Mouse (Mus musculus) CH12.LX (cell line): ENCODE results near the gene Cggbp1. TPM values are rescaled to one million over a fixed set of nuclear protein-coding genes. Genes with fewer than 3 reads are reported as not detected.

Experiments used
- DNase-seq: peaks from one replicate; pipeline ENCODE4 v3.0.0-alpha.2; 2013; ENCODE audit errors: extremely low read depth
- H3K27ac ChIP-seq: 2 replicates; pipeline ENCODE4 v1.5.1; 2012; ENCODE audit warnings: low read depth, mild to moderate bottlenecking, control low read depth, moderate library complexity; ENCODE audit not compliant: insufficient read depth
- H3K27me3 ChIP-seq: replicated peaks from 2 replicates; pipeline ENCODE3; 2012; ENCODE audit warnings: inconsistent platforms
- H3K36me3 ChIP-seq, 2 experiments: replicated peaks in 1 of 2; 2 replicates each; pipeline versions ENCODE3 to v1.6.1; 2012; ENCODE audit warnings: inconsistent platforms in 1 of 2, low read length in 1 of 2, mild to moderate bottlenecking in 1 of 2, mixed read lengths in 1 of 2, moderate library complexity in 1 of 2; ENCODE audit not compliant: control insufficient read depth in 1 of 2, insufficient read depth in 1 of 2
- H3K4me1 ChIP-seq, 2 experiments: 2 replicates each; pipeline ENCODE4 v1.6.1; 2012; ENCODE audit warnings: inconsistent platforms in 1 of 2, moderate library complexity in 1 of 2; ENCODE audit not compliant: insufficient read depth in 2 of 2, control insufficient read depth in 1 of 2
- H3K4me2 ChIP-seq: 2 replicates; pipeline ENCODE4 v1.6.1; 2012; ENCODE audit warnings: low read depth, mild to moderate bottlenecking, control low read depth; ENCODE audit not compliant: poor library complexity, insufficient read depth, severe bottlenecking
- H3K4me3 ChIP-seq, 3 experiments: fragments of 150-350 bp in 1 of 3; sonication (generic) in 1 of 3; replicated peaks in 1 of 3; 2 replicates each; pipeline versions ENCODE3 to v1.5.1; 2011 to 2012; ENCODE audit warnings: low read depth in 2 of 3, low read length in 2 of 3, mild to moderate bottlenecking in 2 of 3, moderate library complexity in 2 of 3, control low read depth in 1 of 3, improper control_type of control experiment in 1 of 3, inconsistent platforms in 1 of 3, mixed read lengths in 1 of 3; ENCODE audit not compliant: poor library complexity in 1 of 3
- H3K79me2 ChIP-seq: replicated peaks from 2 replicates; pipeline ENCODE4 v1.6.1; 2012; ENCODE audit warnings: mild to moderate bottlenecking, moderate library complexity; ENCODE audit not compliant: control insufficient read depth, poor library complexity, insufficient read depth, severe bottlenecking; ENCODE audit errors: extremely low read depth
- H3K9ac ChIP-seq: 2 replicates; pipeline ENCODE4 v1.6.1; 2012; ENCODE audit warnings: low read depth, mild to moderate bottlenecking, control low read depth, moderate library complexity; ENCODE audit not compliant: insufficient read depth
- H3K9me3 ChIP-seq: replicated peaks from 2 replicates; pipeline ENCODE3; 2012; ENCODE audit warnings: low read length, inconsistent platforms, mixed read lengths
- BHLHE40 ChIP-seq: IDR thresholded peaks from 2 replicates; pipeline ENCODE4 v1.6.1; 2011; ENCODE audit warnings: mild to moderate bottlenecking, low read depth, low read length, improper control_type of control experiment
- CHD1 ChIP-seq: IDR thresholded peaks from 2 replicates; pipeline ENCODE4 v1.6.1; 2012; ENCODE audit warnings: low read depth, low read length, improper control_type of control experiment, inconsistent platforms
- CHD2 ChIP-seq: IDR thresholded peaks from 2 replicates; pipeline ENCODE4 v1.6.1; 2011; ENCODE audit warnings: low read length, improper control_type of control experiment
- CTCF ChIP-seq, 2 experiments: IDR thresholded peaks in 1 of 2; conservative IDR thresholded peaks in 1 of 2; 2 replicates each; pipeline ENCODE4 v1.5.1; 2011 to 2012; ENCODE audit warnings: low read depth in 2 of 2, low read length in 2 of 2, improper control_type of control experiment in 1 of 2, inconsistent platforms in 1 of 2, mild to moderate bottlenecking in 1 of 2, moderate library complexity in 1 of 2
- E2F4 ChIP-seq: IDR thresholded peaks from 2 replicates; pipeline ENCODE4 v1.6.1; 2011; ENCODE audit warnings: low read depth, low read length, improper control_type of control experiment; ENCODE audit not compliant: insufficient replicate concordance
- ELF1 ChIP-seq: IDR thresholded peaks from 2 replicates; pipeline ENCODE4 v1.6.1; 2014; ENCODE audit warnings: low read depth, mild to moderate bottlenecking, inconsistent platforms, low read length, improper control_type of control experiment
- EP300 ChIP-seq: IDR thresholded peaks from 2 replicates; pipeline ENCODE4 v1.6.1; 2011; ENCODE audit warnings: low read length, improper control_type of control experiment
- ETS1 ChIP-seq: conservative IDR thresholded peaks from 2 replicates; pipeline ENCODE4 v1.6.1; 2012; ENCODE audit warnings: low read depth, mild to moderate bottlenecking, inconsistent platforms, low read length, improper control_type of control experiment, moderate library complexity
- GABPA ChIP-seq: IDR thresholded peaks from 2 replicates; pipeline ENCODE4 v1.6.1; 2012; ENCODE audit warnings: low read depth, low read length, improper control_type of control experiment, inconsistent platforms; ENCODE audit not compliant: insufficient replicate concordance
- HCFC1 ChIP-seq: IDR thresholded peaks from 2 replicates; pipeline ENCODE4 v1.6.1; 2012; ENCODE audit warnings: low read depth, mild to moderate bottlenecking, inconsistent platforms, low read length, improper control_type of control experiment
- IRF4 ChIP-seq: IDR thresholded peaks from 2 replicates; pipeline ENCODE4 v1.6.1; 2014; ENCODE audit warnings: low read depth, mild to moderate bottlenecking, inconsistent platforms, low read length, improper control_type of control experiment
- JUN ChIP-seq: IDR thresholded peaks from 2 replicates; pipeline ENCODE4 v1.6.1; 2011; ENCODE audit warnings: low read depth, mild to moderate bottlenecking, low read length, improper control_type of control experiment, moderate library complexity; ENCODE audit not compliant: insufficient read depth
- JUND ChIP-seq: conservative IDR thresholded peaks from 2 replicates; pipeline ENCODE4 v1.6.1; 2011; ENCODE audit warnings: low read depth, low read length, improper control_type of control experiment
- KAT2A ChIP-seq: IDR thresholded peaks from 2 replicates; pipeline ENCODE4 v1.6.1; 2012; ENCODE audit warnings: low read length, improper control_type of control experiment, inconsistent platforms; ENCODE audit not compliant: insufficient replicate concordance
- MAFK ChIP-seq: IDR thresholded peaks from 2 replicates; pipeline ENCODE4 v1.6.1; 2011; ENCODE audit warnings: low read length, improper control_type of control experiment; ENCODE audit not compliant: insufficient replicate concordance
- MAX ChIP-seq: IDR thresholded peaks from 2 replicates; pipeline ENCODE4 v1.6.1; 2011; ENCODE audit warnings: low read length, improper control_type of control experiment
- MAZ ChIP-seq: IDR thresholded peaks from 2 replicates; pipeline ENCODE4 v1.6.1; 2012; ENCODE audit warnings: low read depth, mild to moderate bottlenecking, inconsistent platforms, low read length, improper control_type of control experiment, moderate library complexity
- MEF2A ChIP-seq: IDR thresholded peaks from 2 replicates; pipeline ENCODE4 v1.6.1; 2014; ENCODE audit warnings: low read depth, mild to moderate bottlenecking, inconsistent platforms, low read length, improper control_type of control experiment, borderline replicate concordance
- MXI1 ChIP-seq: IDR thresholded peaks from 2 replicates; pipeline ENCODE4 v1.6.1; 2011; ENCODE audit warnings: mild to moderate bottlenecking, low read depth, low read length, improper control_type of control experiment
- MYC ChIP-seq: IDR thresholded peaks from 2 replicates; pipeline ENCODE4 v1.6.1; 2011; ENCODE audit warnings: low read depth, mild to moderate bottlenecking, improper control_type of control experiment, low read length
- NELFE ChIP-seq: IDR thresholded peaks from 2 replicates; pipeline ENCODE4 v1.6.1; 2011; ENCODE audit warnings: low read depth, low read length, improper control_type of control experiment
- NRF1 ChIP-seq: IDR thresholded peaks from 2 replicates; pipeline ENCODE4 v1.6.1; 2014; ENCODE audit warnings: low read depth, mild to moderate bottlenecking, inconsistent platforms, low read length, improper control_type of control experiment, moderate library complexity
- PAX5 ChIP-seq: IDR thresholded peaks from 2 replicates; pipeline ENCODE4 v1.6.1; 2012; ENCODE audit warnings: low read length, inconsistent platforms, mixed read lengths
- POLR2A ChIP-seq: IDR thresholded peaks from 2 replicates; pipeline ENCODE4 v1.6.1; 2011; ENCODE audit warnings: low read depth, mild to moderate bottlenecking, improper control_type of control experiment, low read length
- POLR2AphosphoS2 ChIP-seq: IDR thresholded peaks from 2 replicates; pipeline ENCODE4 v1.6.1; 2011; ENCODE audit warnings: low read depth, low read length, improper control_type of control experiment
- RAD21 ChIP-seq: IDR thresholded peaks from 2 replicates; pipeline ENCODE4 v1.6.1; 2011; ENCODE audit warnings: low read depth, mild to moderate bottlenecking, low read length, improper control_type of control experiment, moderate library complexity
- RCOR1 ChIP-seq: conservative IDR thresholded peaks from 2 replicates; pipeline ENCODE4 v1.6.1; 2012; ENCODE audit warnings: low read depth, mild to moderate bottlenecking, inconsistent platforms, low read length, improper control_type of control experiment
- SIN3A ChIP-seq: IDR thresholded peaks from 2 replicates; pipeline ENCODE4 v1.6.1; 2012; ENCODE audit warnings: low read length, improper control_type of control experiment, inconsistent platforms
- SMC3 ChIP-seq: IDR thresholded peaks from 2 replicates; pipeline ENCODE4 v1.6.1; 2011; ENCODE audit warnings: low read depth, low read length, improper control_type of control experiment
- TBP ChIP-seq: conservative IDR thresholded peaks from 2 replicates; pipeline ENCODE4 v1.6.1; 2011; ENCODE audit warnings: low read depth, low read length, improper control_type of control experiment
- TCF12 ChIP-seq: IDR thresholded peaks from 2 replicates; pipeline ENCODE4 v1.6.1; 2014; ENCODE audit warnings: low read depth, mild to moderate bottlenecking, inconsistent platforms, low read length, improper control_type of control experiment
- UBTF ChIP-seq: IDR thresholded peaks from 2 replicates; pipeline ENCODE4 v1.6.1; 2012; ENCODE audit warnings: low read depth, mild to moderate bottlenecking, inconsistent platforms, low read length, improper control_type of control experiment, moderate library complexity
- USF1 ChIP-seq: IDR thresholded peaks from 2 replicates; pipeline ENCODE4 v1.6.1; 2014; ENCODE audit warnings: low read depth, mild to moderate bottlenecking, inconsistent platforms, low read length, improper control_type of control experiment
- USF2 ChIP-seq: conservative IDR thresholded peaks from 2 replicates; pipeline ENCODE4 v1.6.1; 2011; ENCODE audit warnings: low read depth, low read length, improper control_type of control experiment
- ZC3H11A ChIP-seq: IDR thresholded peaks from 2 replicates; pipeline ENCODE4 v1.6.1; 2012; ENCODE audit warnings: low read depth, mild to moderate bottlenecking, inconsistent platforms, low read length, improper control_type of control experiment
- ZKSCAN1 ChIP-seq: IDR thresholded peaks from 2 replicates; pipeline ENCODE4 v1.6.1; 2012; ENCODE audit warnings: low read depth, inconsistent platforms, low read length, improper control_type of control experiment, borderline replicate concordance
- ZMIZ1 ChIP-seq: IDR thresholded peaks from 2 replicates; pipeline ENCODE4 v1.6.1; 2012; ENCODE audit warnings: low read depth, mild to moderate bottlenecking, inconsistent platforms, low read length, improper control_type of control experiment
- ZNF384 ChIP-seq: IDR thresholded peaks from 2 replicates; pipeline ENCODE4 v1.6.1; 2012; ENCODE audit warnings: low read depth, low read length, improper control_type of control experiment, inconsistent platforms
- dilution Hi-C: fragments of 300-500 bp; cut with MboI; formaldehyde crosslinking; loops from 2 replicates; pipeline ENCODE4 v1.14.3; 2020; ENCODE audit warnings: low sequenced_read_pairs; ENCODE audit not compliant: extremely low pct_unique_long_range_greater_than_20kb, extremely low pct_ligation_motif_present
- in situ Hi-C: fragments of 300-500 bp; cut with MboI; formaldehyde crosslinking; loops from 3 replicates; pipeline ENCODE4 v1.14.3; 2019; ENCODE audit warnings: low sequenced_read_pairs, low pct_ligation_motif_present, low pct_unique_long_range_greater_than_20kb, mixed read lengths
- polyA plus RNA-seq: library from polyadenylated mRNA; unstranded; fragments of >175 nt; gene quantifications from 2 replicates; pipeline ENCODE4 v1.2.1, GENCODE M21; 2012; ENCODE audit warnings: low read depth; ENCODE audit not compliant: insufficient read length
- total RNA-seq, 2 experiments: library from RNA; depleted of rRNA; stranded (reverse); fragments of 300-350 nt in 1 of 2; fragments of >200 nt in 1 of 2; gene quantifications; 2 replicates each; pipeline ENCODE4 v1.2.3; 2012 to 2014

The Cggbp1 gene
- total and polyA plus RNA-seq, 3 experiments = 38.5 to 86.5 (median 71.1) TPM

GRCm38 (mm10) chr16:64824474-64824873, 27.3 kb upstream of the Cggbp1 start:
- no peak overlapping the region for H3K4me3 ChIP-seq
- in situ Hi-C loops = no loop called here
- TF ChIP-seq RAD21 = no peak
- TF ChIP-seq TBP = no peak
- no peak for TF ChIP-seq MXI1
- no peak for TF ChIP-seq USF2
- no peak for TF ChIP-seq ZKSCAN1
- TF ChIP-seq JUND = peak; percentile 96
- TF ChIP-seq KAT2A = no peak
- no peak for TF ChIP-seq GABPA
- TF ChIP-seq RCOR1 = no peak
- TF ChIP-seq TCF12 = no peak
- peak; percentile 95 for TF ChIP-seq ETS1
- no peak for TF ChIP-seq MAFK
- TF ChIP-seq ELF1 = no peak
- no peak for TF ChIP-seq ZC3H11A
- no peak for TF ChIP-seq UBTF
- TF ChIP-seq MAX = no peak
- peak; percentile 98 for TF ChIP-seq JUN
- no peak for TF ChIP-seq SIN3A
- no peak for TF ChIP-seq E2F4
- TF ChIP-seq SMC3 = no peak
- peak; percentile 81; the same call in 1 of the 2 replicates for TF ChIP-seq MEF2A
- peak; percentile 70; the same call in 1 of the 2 replicates for TF ChIP-seq IRF4
- no peak for TF ChIP-seq POLR2AphosphoS2
- TF ChIP-seq ZMIZ1 = no peak
- no peak for TF ChIP-seq MAZ
- TF ChIP-seq ZNF384 = peak; percentile 96
- TF ChIP-seq CTCF (conservative IDR thresholded peaks at IDR 0.05 in 1 of 2, IDR thresholded peaks at IDR 0.05 in 1 of 2; ENCODE audit: low read depth in 2 of 2, low read length in 2 of 2) = no peak
- no peak for TF ChIP-seq PAX5
- TF ChIP-seq HCFC1 = no peak
- TF ChIP-seq CHD1 = no peak
- TF ChIP-seq BHLHE40 = no peak; the same call in 1 of the 2 replicates
- no peak for TF ChIP-seq NRF1
- TF ChIP-seq MYC = 0 out of 2 replicates have a peak, but pooled peaks have one; percentile 26
- no peak for TF ChIP-seq NELFE
- peak; percentile 89 for TF ChIP-seq EP300
- TF ChIP-seq CHD2 = no peak
- no peak for TF ChIP-seq POLR2A
- TF ChIP-seq USF1 = no peak
- TF ChIP-seq, all 38 proteins: peak for 8
- DNase-seq = peak; percentile 64
- dilution Hi-C loops = no loop called here
- Histone ChIP-seq H3K27ac (no peak overlapping the region), H3K27me3 (no peaks in the 10 kb centered on the region), H3K79me2 (no peaks in the 10 kb centered on the region), H3K4me1 (peaks cover 4 to 14% of the 10 kb centered on the region in 2 experiments), H3K36me3 (peaks cover 0 to 29% of the 10 kb centered on the region in 2 experiments), H3K4me2 (no peak overlapping the region), H3K9me3 (no peaks in the 10 kb centered on the region), H3K9ac (no peak overlapping the region)
